Mouse (Mus musculus) brain, embryonic 14.5 days (tissue): Measurements from ENCODE around the gene Irs3.

Source experiments
- CTCF ChIP-seq: fragments of 200-500 bp; IDR thresholded peaks from 2 replicates; pipeline ENCODE4 v1.5.1; 2012; ENCODE audit warnings: inconsistent platforms, mild to moderate bottlenecking, moderate library complexity, borderline replicate concordance; ENCODE audit not compliant: insufficient read depth, insufficient read length; ENCODE audit errors: extremely low read depth
- POLR2A ChIP-seq: fragments of 200-500 bp; IDR thresholded peaks from 2 replicates; pipeline ENCODE4 v1.6.1; 2012; ENCODE audit warnings: mild to moderate bottlenecking, inconsistent platforms, borderline replicate concordance; ENCODE audit not compliant: poor library complexity, insufficient read depth, insufficient read length, severe bottlenecking; ENCODE audit errors: extremely low read depth

- TF ChIP-seq CTCF (no peak), POLR2A (no peak)
Measured at GRCm38 (mm10) chr5:137678736-137679135, 33.2 kb upstream of the Irs3 start.
